Mouse (Mus musculus) neural tube, embryonic 14.5 days (tissue): ENCODE measurements around the gene H2-D1. TPM values are rescaled to one million over a fixed set of nuclear protein-coding genes. Genes with fewer than 3 reads are reported as not detected.

ENCODE experiments used
- ATAC-seq: fragments of 200-750 bp; cut with Nextera tagmentation; 2 replicates; pipeline ENCODE4 v1.8.0; 2017; ENCODE audit warnings: low read depth, mild to moderate bottlenecking, moderate TSS enrichment, moderate library complexity
- H3K27ac ChIP-seq: fragments of 300-500 bp; sonication (generic); 2 replicates; pipeline ENCODE4 v1.5.1; 2014; ENCODE audit warnings: low read depth, mild to moderate bottlenecking, control low read depth, low read length, moderate library complexity, mixed read lengths
- H3K27me3 ChIP-seq: fragments of 300-500 bp; sonication (generic); 2 replicates; pipeline ENCODE4 v1.6.1; 2014; ENCODE audit warnings: low read length; ENCODE audit not compliant: control insufficient read depth, insufficient read depth
- H3K36me3 ChIP-seq: fragments of 300-500 bp; sonication (generic); 2 replicates; pipeline ENCODE4 v1.6.1; 2014; ENCODE audit warnings: low read length, mixed read lengths; ENCODE audit not compliant: control insufficient read depth, insufficient read depth
- H3K4me1 ChIP-seq: fragments of 300-500 bp; sonication (generic); 2 replicates; pipeline ENCODE4 v1.6.1; 2014; ENCODE audit warnings: low read length; ENCODE audit not compliant: control insufficient read depth, insufficient read depth
- H3K4me2 ChIP-seq: fragments of 300-500 bp; sonication (generic); 2 replicates; pipeline ENCODE4 v1.6.1; 2014; ENCODE audit warnings: mild to moderate bottlenecking, low read depth, low read length, control low read depth
- H3K4me3 ChIP-seq: fragments of 300-500 bp; sonication (generic); 2 replicates; pipeline ENCODE4 v1.5.1; 2014; ENCODE audit warnings: low read depth, low read length, control low read depth, mixed read lengths
- H3K9ac ChIP-seq: fragments of 300-500 bp; sonication (generic); replicated peaks from 2 replicates; pipeline ENCODE4 v1.6.1; 2014; ENCODE audit warnings: low read depth, mild to moderate bottlenecking, control low read depth, low read length, mixed read lengths
- H3K9me3 ChIP-seq: fragments of 300-500 bp; sonication (generic); 2 replicates; pipeline ENCODE4 v1.6.1; 2016; ENCODE audit warnings: low read length; ENCODE audit not compliant: control insufficient read depth
- WGBS: fragments of 180-500 bp; shearing (Covaris S2); extraction: QIAGEN DNeasy Blood & Tissue Kit; methylation state at CpG from one replicate; pipeline ENCODE4 v1.1.7; 2014; 5-methylcytosine and 5-hydroxymethylcytosine counted together
- polyA plus RNA-seq: library from polyadenylated mRNA; unstranded; fragments of >200 nt; fragmentation: Nextera tagmentation; extraction: Ambion mirVana; gene quantifications from 2 replicates; pipeline ENCODE4 v1.2.1, GENCODE M21; 2014

The H2-D1 gene
- polyA plus RNA-seq = 99.9 and 111 TPM in 2 replicates

- Histone ChIP-seq H3K27me3 (no peaks in the 10 kb centered on the region), H3K4me1 (no peaks in the 10 kb centered on the region), H3K27ac (no peak within 1 kb of the TSS), H3K9me3 (no peaks in the 10 kb centered on the region), H3K36me3 (no peaks in the 10 kb centered on the region), H3K4me3 (peak within 1 kb of the TSS; percentile 59), H3K9ac (peak within 1 kb of the TSS; percentile 71), H3K4me2 (peak within 1 kb of the TSS; percentile 76)
- ATAC-seq = peak; percentile 95
- WGBS = 3% methylated on average over 61 of the region's 73 CpGs
Observed at GRCm38 (mm10) chr17:35262664-35263522, at the start of gene H2-D1. H2-D1 (plus strand) TSS chr17:35262730.

GRCm38 (mm10) chr17:35213071-35213470, 49.5 kb upstream of the H2-D1 start:
- 94% methylated on average over 5 of the region's 5 CpGs for WGBS
- no peak for ATAC-seq
- no peak overlapping the region for H3K9ac ChIP-seq
- no peak overlapping the region for H3K4me2 ChIP-seq
- H3K9me3 ChIP-seq = no peaks in the 10 kb centered on the region
- H3K4me3 ChIP-seq = no peak overlapping the region
- no peaks in the 10 kb centered on the region for H3K27me3 ChIP-seq
- H3K4me1 ChIP-seq = no peaks in the 10 kb centered on the region
- no peaks in the 10 kb centered on the region for H3K36me3 ChIP-seq
- H3K27ac ChIP-seq = no peak overlapping the region

- H3K4me3 ChIP-seq = no peak overlapping the region
- H3K9me3 ChIP-seq = no peaks in the 10 kb centered on the region
- 82% methylated on average over 18 of the region's 18 CpGs for WGBS
- no peaks in the 10 kb centered on the region for H3K27me3 ChIP-seq
- H3K9ac ChIP-seq = no peak overlapping the region
- peaks cover 9% of the 10 kb centered on the region; the same call in 1 of the 2 replicates for H3K36me3 ChIP-seq
- no peaks in the 10 kb centered on the region for H3K4me1 ChIP-seq
- no peak overlapping the region for H3K4me2 ChIP-seq
- no peak overlapping the region for H3K27ac ChIP-seq
- no peak for ATAC-seq
Observed at GRCm38 (mm10) chr17:35218516-35219193, 43.9 kb upstream of the H2-D1 start.

- 90% methylated on average over 6 of the region's 6 CpGs for WGBS
- no peak for ATAC-seq
Observed at GRCm38 (mm10) chr17:35219601-35220041, 42.9 kb upstream of the H2-D1 start.

GRCm38 (mm10) chr17:35220156-35220952, 42.2 kb upstream of the H2-D1 start, which contains the start of gene Gm16181:
Gm16181 (plus strand) TSS chr17:35220834.
- H3K27me3 ChIP-seq = no peaks in the 10 kb centered on the region
- H3K9ac ChIP-seq = no peak within 1 kb of the TSS
- H3K9me3 ChIP-seq = no peaks in the 10 kb centered on the region
- no peak within 1 kb of the TSS for H3K4me3 ChIP-seq
- no peak within 1 kb of the TSS for H3K27ac ChIP-seq
- no peak within 1 kb of the TSS for H3K4me2 ChIP-seq
- no peak for ATAC-seq
- 85% methylated on average over 28 of the region's 28 CpGs for WGBS
- no peaks in the 10 kb centered on the region for H3K4me1 ChIP-seq
- peaks cover 9% of the 10 kb centered on the region; the same call in 1 of the 2 replicates for H3K36me3 ChIP-seq

More at GRCm38 (mm10) chr17:35219601-35220041, 42.9 kb upstream of the H2-D1 start:
- Histone ChIP-seq H3K27me3 (no peaks in the 10 kb centered on the region), H3K36me3 (peaks cover 9% of the 10 kb centered on the region; the same call in 1 of the 2 replicates), H3K27ac (no peak overlapping the region), H3K9me3 (no peaks in the 10 kb centered on the region), H3K4me3 (no peak overlapping the region), H3K9ac (no peak overlapping the region), H3K4me1 (no peaks in the 10 kb centered on the region), H3K4me2 (no peak overlapping the region)

GRCm38 (mm10) chr17:35222299-35222698, 40.2 kb upstream of the H2-D1 start:
- H3K27ac ChIP-seq = 0 out of 2 replicates have a peak overlapping the region, but pooled peaks have one; percentile 10
- H3K4me2 ChIP-seq = no peak overlapping the region
- no peak for ATAC-seq
- H3K9me3 ChIP-seq = no peaks in the 10 kb centered on the region
- WGBS = 74% methylated on average over 6 of the region's 6 CpGs
- no peaks in the 10 kb centered on the region for H3K4me1 ChIP-seq
- no peak overlapping the region for H3K4me3 ChIP-seq
- H3K9ac ChIP-seq = no peak overlapping the region
- peaks cover 9% of the 10 kb centered on the region; the same call in 1 of the 2 replicates for H3K36me3 ChIP-seq
- no peaks in the 10 kb centered on the region for H3K27me3 ChIP-seq

- peaks cover 22% of the 10 kb centered on the region for H3K36me3 ChIP-seq
- H3K9me3 ChIP-seq = no peaks in the 10 kb centered on the region
- no peak overlapping the region for H3K27ac ChIP-seq
- no peaks in the 10 kb centered on the region for H3K27me3 ChIP-seq
- H3K9ac ChIP-seq = no peak overlapping the region
- no peaks in the 10 kb centered on the region for H3K4me1 ChIP-seq
- ATAC-seq = no peak
- no peak overlapping the region for H3K4me3 ChIP-seq
- 95% methylated on average over 4 of the region's 4 CpGs for WGBS
- no peak overlapping the region for H3K4me2 ChIP-seq
Observed at GRCm38 (mm10) chr17:35224641-35225040, 37.9 kb upstream of the H2-D1 start.

GRCm38 (mm10) chr17:35225456-35225855, 37.1 kb upstream of the H2-D1 start:
- Histone ChIP-seq H3K36me3 (peaks cover 21% of the 10 kb centered on the region), H3K4me2 (no peak overlapping the region), H3K27ac (no peak overlapping the region), H3K9ac (no peak overlapping the region), H3K4me3 (no peak overlapping the region), H3K4me1 (no peaks in the 10 kb centered on the region), H3K9me3 (no peaks in the 10 kb centered on the region), H3K27me3 (no peaks in the 10 kb centered on the region)
- WGBS = 96% methylated on average over 5 of the region's 5 CpGs
- no peak for ATAC-seq
